Mouse (Mus musculus) kidney, adult 2 months (tissue): ENCODE results near the gene Kctd19.

ENCODE experiments used
- CTCF ChIP-seq: fragments of 200-500 bp; conservative IDR thresholded peaks from 2 replicates; pipeline ENCODE4 v1.5.1; 2011; ENCODE audit warnings: low read depth, mild to moderate bottlenecking, control low read depth, low read length, moderate library complexity, mixed read lengths; ENCODE audit not compliant: insufficient read depth, insufficient read length
- POLR2A ChIP-seq: fragments of 200-500 bp; IDR thresholded peaks from one replicate; pipeline ENCODE4 v1.6.1; 2011; ENCODE audit warnings: low read depth, low read length, control low read depth

GRCm38 (mm10) chr8:105346611-105347427, 66.5 kb downstream of the Kctd19 start:
- TF ChIP-seq CTCF, result no peak
- no peak for TF ChIP-seq POLR2A
